Mouse (Mus musculus) layer of hippocampus, adult 9-11 months (tissue): ENCODE data around the gene Adipor2.
A peak's percentile ranks its signal among the peaks of the same experiment; 100 is the strongest.
"Not testable (repeated sequence)": the region's sequence is repeated elsewhere in the genome, so short reads cannot be mapped to it uniquely, and the experiment has no call there.

Source experiments
- DNase-seq: peaks from one replicate; pipeline ENCODE4 v3.0.0; 2022

Gene Adipor2

DNA sequence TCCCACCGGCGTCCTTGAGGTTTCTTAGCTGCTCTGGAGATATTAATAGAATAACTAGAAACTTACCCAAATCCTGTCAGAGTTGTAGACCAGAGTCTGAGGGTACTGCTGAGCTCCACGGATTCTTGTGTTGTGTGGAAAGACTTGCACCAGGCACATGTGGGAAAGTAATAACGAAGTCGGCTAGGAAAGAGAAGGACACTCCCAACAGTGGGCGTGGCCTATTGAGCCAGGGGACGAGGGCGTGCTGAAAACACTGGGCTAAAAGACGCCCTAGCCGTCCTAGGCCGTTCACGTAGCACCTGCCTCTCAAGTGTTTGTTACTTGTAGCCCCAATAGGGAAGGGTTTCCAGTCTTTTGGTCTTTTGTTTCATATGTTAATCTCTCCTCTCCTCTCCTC lies at the start of gene Adipor2:
Adipor2 (minus strand) TSS at position 351 of the 400 bp plus-strand sequence.
- peak; percentile 42 for DNase-seq

DNA sequence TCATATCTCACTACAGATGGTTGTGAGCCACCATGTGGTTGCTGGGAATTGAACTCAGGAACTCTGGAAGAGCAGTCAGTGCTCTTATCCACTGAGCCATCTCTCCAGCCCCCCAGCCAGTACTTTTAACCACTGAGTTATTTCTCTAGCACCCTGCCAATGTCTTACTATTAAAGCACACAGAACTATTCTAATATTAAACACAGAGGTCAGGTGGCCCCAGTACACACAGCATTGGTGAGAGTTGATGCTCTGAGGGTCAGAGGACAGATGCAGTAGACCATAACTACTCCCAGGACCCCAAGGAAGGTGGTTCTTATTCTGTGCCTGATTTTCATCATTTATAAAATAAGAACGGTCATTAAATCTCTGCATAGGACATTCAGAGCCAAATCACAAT lies 48.7 kb upstream of the Adipor2 start:
- no peak for DNase-seq

DNA sequence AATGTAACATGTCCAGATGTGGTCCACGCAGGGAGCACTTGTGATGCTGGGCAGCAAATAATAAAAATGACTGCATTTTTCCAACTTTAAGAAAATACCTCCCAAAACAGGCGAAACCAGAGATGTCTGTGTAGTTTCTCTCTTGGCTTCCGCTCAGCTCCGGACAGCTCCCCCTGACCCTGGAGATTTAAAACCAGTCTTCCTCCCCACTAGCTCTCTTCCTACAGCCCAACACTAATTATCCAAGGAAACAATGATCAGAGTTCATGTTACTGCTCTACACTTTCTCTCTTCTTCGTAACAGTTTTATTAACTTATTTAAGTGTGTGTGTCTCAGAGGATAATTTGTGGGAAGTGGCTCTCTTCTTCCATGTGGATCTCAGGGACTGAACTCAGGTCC lies 42.9 kb upstream of the Adipor2 start:
- DNase-seq = no peak

DNA sequence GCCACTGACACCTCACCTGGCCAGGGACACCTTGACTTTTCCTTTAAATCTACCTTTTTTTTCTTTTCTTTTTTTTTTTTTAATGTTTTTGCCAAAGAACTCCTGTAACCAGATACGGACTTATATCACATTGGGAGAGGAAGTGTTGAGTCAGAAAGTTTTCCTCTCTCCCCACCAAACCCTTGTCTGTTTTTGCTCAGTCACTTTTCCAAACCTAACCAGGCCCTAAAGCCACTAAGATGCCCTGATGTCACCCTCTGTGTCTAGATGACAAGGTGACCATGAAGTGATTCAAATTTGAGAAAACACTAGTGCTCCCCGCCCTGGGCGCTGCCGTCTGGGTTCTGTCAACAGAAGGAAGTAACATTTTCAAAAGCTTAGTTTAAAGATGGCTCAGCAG lies 41.5 kb upstream of the Adipor2 start:
- DNase-seq = no peak

DNA sequence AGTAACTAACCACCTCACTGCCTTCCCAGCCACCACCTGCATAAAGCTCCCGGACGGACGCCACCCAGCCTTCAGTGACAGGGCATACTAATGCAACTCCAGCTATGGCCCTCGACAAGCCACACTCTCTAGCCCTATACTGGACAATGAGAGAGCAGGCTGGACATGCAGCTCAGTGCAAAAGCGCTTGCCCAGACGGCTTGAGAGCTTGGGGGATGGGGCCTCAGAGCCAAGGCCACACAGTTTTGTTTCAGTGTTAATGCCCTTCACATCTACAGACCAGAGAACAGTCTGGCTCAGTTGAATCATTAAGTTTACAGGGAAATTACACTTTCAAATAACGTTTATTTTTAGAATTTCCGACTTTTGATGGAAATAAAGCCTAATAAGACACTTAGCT lies 40.7 kb upstream of the Adipor2 start:
- DNase-seq = no peak

DNA sequence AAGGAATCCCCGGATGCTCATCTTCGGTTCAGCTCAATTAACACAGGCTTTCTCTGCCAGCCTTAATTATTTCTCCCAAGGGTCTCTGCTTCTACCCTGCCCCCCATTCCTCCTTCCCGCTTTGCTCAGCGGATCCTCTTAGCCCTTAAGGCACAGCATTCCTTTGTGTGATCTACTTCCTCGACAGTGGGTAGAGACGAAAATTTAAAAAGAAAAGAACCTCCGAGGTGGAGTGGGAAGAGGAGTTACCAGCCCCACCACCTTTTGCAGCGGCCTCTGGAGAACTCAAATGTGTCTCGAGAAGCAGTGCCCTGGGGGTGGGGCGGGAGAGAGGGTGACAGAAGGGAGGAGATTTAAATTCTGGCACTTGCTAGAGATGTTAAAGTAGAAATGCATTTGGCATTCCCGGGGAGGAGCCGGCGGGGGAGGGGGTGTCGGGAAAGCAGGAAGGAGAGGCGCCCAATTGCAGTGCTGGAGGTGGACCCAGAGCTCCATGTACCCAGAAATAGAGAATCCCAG lies 34.5 kb upstream of the Adipor2 start:
- peak; percentile 60 for DNase-seq

DNA sequence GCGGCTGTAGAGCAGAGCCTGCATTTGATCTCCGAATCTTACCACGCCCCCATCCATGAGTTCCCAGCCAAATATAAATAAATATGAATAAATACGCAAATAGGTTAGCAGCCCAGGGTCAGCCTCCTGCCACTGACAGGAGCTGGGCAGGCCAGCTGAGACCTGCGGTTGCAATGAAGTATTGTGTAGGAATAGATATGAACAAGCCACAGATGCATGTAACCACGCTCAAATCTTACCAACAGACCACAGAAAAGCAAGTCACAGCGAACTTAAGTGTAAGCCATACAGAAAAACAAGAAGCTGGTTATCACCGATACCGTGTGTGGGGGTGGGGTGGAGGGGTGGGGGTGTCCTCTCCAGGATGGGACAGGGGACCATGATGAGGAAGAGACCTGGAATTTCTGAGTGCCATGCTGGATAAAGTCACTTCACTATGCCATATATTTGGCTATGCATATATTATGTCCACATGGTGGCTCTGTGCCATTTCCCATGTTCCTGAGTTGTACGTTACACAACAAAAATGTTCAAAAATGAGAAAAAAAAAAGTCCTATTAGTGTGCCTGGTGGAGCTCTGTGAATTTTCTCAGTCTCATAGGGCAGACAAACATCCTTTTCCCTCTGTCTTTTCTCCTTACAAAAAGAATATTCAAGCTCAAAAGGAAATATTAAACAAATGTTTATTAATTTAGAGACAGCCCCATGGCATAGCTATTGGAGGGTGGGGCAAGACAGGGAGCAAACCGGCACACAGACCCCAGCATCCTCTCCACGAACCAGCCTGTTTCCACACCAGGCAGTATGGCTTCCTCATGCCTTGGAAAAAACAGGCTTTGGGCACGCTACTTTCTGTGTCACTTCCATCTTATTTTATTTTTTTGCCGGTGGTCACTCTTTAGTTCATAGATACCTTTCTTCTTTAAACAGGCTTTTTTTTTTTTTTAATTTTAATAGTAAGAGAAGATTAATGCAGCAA lies 33.8 kb upstream of the Adipor2 start:
- DNase-seq = no peak

DNA sequence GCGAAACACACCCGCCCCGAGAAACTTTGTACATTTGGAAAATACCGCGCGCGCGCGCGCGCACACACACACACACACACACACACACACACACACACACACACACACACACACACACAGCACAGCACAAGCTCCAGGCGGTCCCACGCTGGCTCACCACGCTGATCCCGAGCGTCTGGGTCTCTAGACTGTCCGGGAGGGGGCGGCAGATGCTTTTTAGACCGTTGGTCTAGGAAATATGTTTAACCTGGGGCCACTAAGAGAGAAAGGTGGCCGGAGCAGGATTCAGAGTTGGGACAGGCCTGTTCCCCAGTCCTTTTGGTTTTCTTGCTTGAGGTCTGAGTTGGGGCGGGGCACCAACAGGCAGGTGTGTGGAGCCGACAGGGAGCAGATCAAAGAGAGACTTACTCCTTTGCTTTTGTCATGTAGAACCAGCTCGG lies 31.6 kb upstream of the Adipor2 start:
- DNase-seq = no peak

DNA sequence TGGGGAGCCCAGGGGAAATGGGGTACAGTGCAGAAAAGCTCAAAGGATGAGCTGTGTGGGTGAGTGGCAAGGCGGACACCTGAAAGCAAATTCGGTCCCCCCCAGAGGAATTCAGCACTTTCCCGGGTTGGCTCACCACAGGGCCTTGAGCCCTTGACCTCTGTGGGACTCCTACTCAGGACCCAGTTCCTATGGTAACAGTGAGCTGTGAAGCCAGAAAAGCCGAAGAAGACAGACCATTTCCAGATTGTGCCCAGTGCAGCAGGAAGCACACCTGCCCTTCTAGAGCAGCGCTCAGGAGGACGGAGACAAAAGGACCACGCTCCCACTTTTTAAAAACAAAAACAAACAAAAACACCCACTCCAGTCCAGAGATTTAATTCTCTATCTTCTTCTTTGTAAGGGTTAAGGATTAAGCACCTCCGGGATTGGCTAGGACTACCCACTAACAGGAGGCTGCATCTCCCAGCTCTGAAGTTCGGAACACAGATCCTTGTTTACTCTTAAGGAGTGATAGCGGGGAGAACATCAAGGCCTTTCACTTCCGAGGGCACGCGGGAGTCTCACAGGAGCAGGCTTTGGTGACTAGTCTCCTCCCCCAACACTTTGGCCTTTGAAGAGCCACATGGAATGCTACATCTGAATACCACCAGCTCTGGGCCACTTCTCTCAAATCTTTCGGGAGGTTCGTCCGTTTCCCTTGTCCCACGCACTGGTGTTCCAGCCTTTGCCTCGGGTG lies 31.0 kb upstream of the Adipor2 start:
- DNase-seq = no peak

DNA sequence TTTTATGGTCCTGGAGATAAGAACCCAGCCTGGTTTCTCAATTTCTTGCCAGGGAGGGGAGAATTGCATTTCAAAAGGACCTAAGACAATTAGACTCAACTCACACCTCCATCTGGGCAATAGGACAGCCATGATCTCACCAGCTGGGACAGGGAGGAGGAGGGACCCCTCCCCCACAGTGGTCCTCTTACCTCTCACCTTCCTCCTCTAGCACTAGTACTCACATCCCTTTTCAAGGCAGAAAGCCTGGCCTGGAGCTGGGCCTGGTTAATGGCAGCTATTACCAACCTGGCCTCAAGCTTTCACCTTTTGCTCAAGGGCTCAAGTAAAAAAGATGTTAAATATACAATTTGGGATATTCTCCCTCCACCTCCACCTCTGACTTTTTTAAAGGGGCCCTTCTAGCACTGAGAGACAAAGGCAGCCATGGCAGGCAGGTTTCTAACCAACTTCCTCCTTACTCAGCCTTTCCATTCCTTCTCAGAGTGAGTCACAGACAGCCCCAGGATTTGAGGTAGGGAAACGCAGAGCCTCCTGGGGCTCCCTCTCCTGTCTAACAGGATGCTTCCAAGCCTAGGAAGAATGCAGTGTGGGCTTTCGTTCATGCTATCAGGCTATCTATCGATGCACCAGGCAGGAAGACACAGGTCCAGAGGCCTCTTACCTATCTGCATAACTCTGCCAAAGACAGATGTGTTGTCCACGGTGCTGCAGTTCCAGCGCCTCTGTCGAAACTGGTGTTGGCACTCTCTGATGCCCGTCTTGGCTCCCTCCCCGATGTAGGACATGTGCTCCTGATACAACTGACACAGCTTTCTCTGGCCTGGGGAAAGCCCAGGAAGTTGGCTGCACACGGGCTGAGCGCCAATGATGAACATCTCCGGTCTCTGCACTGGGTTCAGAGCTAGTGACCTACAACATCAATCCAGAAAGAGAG lies 28.4 kb upstream of the Adipor2 start:
- no peak for DNase-seq

DNA sequence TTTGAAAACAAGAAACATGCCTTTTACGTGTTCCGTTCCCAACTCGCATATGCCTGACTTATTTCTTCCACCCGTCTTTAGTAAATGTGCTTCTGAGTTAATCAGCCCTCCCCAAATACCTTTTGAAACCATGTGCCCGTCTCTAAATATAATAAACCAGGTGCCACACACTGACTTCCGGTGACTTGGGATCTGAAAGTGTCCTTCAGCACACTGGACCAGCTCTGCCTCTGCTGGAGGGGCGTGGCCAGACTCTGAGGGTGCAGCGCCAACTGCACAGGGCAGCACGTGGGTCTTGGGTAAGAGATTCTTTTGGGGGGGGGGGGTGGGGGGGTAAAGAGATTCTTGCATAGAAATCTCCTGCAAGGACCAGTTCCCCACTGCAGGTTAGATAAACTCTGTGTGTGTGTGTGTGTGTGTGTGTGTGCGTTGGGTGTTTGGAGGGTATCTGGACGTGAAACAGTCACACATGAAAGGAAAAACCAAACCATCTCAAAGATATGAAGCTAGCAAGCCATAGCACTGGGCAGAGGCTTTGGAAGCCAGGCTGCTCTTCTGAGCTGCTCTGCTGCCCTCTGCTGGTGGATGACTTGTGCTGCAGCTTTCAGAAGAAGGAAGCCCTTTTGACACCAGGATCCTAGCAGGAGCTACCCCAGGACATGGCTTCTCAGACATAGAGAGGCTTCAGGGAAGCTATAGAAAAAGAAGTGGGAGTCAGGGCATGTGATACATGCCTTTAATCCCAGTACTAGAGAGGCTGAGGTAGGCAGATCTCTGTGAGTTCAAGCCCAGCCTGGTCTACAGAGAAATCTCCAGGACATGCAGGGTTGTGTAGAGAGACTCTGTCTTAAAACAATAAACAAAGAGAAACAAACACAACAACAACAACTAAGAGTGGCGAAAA lies 26.5 kb upstream of the Adipor2 start:
- DNase-seq = peak; percentile 68

DNA sequence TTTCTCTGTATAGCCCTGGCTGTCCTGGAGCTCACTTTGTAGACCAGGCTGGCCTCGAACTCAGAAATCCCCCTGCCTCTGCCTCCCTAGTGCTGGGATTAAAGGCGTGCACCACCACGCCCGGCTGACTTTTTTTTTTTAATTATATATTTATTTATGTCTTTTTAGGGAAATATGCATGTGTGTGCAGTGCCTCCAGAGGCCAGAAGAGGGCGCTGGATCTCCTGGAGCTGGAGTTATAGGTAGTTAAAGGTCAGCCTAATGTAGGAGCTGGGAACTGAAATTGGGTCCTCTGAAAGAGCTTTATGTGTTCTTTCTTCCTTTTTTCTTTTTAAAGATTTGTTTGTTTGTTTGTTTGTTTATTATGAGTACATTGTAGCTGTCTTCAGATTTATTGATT lies 25.2 kb upstream of the Adipor2 start:
- not testable (repeated sequence) for DNase-seq

DNA sequence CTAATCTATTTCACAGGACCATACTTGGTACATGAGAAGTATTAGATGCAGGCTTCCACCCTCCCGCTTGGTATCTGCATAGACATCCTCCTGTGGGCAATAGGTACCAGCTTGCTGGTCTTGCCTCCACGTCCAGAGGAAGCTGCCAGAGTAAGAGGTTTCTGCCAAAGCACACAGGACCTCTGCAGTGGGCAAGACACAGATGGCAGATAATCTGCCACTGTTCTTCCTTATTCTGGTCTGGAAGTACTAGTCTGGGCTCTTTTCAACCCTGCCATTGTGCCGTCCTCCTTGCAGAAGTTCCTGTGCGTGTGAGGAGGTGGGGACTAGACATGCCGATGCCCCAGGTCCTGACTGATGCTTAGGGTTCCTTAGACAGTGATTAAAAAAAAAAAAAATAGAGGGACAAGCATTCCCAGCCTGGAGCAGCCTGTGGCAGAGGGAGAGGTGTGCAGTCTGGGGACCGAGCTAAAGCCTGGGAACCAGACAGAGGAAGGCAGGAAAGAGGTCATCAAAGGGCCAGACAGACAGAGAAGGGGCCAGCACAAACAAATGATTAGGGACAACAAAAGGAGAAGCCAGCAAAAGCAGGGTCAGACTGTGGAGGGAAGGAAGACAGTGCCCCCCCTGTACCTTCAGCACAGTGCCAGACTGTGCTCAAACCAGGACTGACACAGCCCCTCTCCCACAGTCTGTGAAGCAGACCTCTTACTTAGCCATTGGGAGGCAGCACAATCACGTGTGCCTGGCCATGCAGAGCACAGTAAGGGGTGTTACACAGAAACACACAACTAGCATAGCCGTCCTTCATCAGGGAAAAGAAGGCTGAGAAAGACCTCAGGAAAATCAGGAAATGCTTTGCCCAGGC lies 20.6 kb upstream of the Adipor2 start:
- no peak for DNase-seq

DNA sequence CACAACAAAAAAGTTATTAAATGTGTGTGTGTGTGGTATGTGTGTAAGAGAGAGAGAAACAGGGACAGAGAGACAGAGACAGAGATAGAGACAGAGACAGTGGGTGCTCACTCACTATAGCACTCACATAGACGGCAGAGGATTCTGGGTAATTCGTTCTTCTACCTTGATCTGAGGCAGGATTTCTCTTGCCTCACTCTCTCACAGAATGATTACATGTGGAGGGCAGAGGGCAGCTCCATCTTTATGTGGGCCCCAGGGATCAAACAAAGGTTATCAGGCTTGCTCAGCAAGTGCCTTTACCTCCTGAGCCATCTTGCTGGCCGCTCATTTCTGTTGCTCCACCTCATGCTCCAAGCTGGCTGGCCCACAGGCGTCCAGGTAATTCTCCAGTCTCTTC lies 16.9 kb upstream of the Adipor2 start:
- DNase-seq = no peak

DNA sequence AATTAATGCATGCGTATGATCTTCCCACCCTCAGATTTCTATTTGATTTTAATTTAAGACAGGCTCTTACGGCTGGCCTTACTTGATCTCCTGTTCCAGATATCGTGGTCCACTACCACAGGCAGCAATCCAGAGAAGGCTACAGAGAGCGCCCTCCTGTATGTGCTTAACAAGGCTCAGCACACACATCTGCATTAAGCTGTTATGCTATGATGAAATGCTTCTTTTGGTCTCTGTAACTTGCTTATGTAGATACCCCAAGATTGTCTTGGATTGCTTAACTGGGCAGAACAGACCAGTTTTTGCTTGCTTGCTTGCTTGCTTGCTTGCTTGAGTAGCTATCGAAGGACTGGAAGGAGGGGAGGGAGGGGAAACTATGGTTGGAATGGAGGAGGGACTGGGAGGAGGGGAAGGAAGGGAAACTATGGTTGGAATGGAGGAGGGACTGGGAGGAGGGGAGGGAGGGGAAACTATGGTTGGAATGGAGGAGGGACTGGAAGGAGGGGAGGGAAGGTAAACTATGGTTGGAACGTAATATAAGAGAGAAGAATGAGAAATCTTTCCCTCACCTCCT lies 14.3 kb upstream of the Adipor2 start:
- DNase-seq = no peak

DNA sequence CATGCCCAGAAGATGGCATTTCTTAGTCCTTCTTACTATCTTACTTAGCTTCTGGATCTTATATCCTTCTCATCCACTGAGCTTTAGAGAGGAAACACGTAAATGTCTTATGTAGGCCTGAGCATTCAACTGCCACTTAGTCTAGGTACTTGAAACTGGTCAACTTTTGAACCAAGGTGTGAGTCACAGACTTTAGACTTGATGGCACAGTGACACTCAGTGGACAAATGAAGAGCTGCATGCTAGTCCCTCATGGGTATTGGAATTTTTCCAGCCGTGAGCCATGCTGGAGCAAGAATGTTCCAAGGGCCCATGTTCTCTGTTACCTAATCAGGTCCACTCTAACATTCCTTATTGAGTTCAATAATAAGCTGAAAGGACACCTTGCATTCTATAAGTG lies 13.0 kb upstream of the Adipor2 start:
- DNase-seq = no peak

DNA sequence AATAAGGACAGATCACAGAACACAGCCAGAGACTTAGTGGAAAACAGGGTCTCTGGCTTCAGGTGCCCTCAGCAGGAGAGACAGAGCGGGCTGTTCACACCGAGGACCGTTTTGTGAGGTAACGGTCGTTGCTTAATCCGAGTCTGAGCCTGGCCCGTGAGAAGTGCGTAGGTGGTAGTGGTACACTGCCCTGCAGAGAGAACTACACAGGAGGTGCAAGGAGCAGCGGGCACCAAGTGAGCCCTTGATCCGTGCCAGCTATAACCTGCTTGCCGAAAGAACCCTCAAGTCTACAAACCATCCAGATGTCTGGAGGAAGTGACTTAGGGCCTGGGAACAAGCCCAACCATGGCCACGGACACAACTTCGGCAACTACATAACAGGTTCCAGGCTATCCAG lies 11.8 kb upstream of the Adipor2 start:
- no peak for DNase-seq

DNA sequence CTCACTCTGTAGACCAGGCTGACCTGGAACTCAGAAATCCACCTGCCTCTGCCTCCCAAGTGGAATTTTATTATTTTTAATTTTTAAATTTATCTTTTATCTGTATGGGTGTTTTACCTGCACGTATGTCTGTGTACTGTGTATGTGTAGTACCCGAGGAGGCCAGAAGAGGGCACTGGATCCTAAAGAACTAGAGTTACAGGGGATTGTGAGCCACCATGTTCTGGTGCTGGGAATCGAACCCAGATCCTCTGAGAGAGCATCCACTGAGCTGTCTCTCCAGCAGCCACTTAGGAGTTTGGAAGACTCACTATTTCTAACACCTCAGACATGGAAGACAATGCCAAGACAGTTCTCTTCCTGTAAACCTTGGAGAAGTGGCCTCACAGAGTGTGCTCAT lies 11.1 kb upstream of the Adipor2 start:
- no peak for DNase-seq

DNA sequence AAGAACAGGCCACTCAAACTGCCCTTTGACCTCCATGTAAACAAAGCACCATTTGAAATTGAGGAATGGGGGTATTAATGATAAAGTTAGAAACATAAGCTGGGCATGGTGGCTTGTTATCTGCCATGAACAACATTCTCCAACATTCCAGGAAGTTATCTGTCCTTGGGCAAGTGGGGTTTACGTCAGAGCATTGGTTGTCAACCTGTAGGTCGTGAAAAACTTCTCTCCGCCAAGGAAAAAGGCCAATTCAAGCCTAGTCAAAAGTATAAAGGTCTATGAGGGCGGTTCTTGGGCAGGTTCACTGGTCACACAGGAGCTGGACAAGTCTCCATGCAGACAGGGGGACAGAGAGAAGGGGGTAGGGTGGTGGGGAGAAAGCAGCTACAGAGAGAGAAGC lies 3.5 kb upstream of the Adipor2 start:
- DNase-seq = no peak

DNA sequence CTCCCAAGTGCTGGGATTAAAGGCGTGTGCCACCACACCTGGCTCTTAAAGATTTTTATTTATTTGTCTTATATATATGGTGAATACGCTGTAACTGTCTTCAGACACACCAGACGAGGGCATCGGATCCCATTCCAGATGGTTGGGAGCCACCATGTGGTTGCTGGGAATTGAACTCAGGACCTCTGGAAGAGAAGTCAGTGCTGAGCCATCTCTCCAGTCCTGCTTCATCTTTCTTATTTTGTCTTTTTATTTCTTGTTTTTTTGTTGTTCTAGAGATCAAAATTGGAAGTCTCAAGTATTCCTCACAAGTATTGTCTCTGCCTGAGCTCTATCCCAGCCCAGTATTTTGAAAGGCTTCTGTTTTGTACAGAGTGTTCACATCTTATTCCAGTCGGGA lies 2.9 kb upstream of the Adipor2 start:
- no peak for DNase-seq
